Mouse (Mus musculus) retina, postnatal 1 day (tissue): ENCODE measurements around the gene Angptl7.
A peak's percentile ranks its signal among the peaks of the same experiment; 100 is the strongest.

ENCODE experiments used
- DNase-seq: peaks from one replicate; pipeline ENCODE4 v3.0.0-alpha.2; 2012

The Angptl7 gene

DNA sequence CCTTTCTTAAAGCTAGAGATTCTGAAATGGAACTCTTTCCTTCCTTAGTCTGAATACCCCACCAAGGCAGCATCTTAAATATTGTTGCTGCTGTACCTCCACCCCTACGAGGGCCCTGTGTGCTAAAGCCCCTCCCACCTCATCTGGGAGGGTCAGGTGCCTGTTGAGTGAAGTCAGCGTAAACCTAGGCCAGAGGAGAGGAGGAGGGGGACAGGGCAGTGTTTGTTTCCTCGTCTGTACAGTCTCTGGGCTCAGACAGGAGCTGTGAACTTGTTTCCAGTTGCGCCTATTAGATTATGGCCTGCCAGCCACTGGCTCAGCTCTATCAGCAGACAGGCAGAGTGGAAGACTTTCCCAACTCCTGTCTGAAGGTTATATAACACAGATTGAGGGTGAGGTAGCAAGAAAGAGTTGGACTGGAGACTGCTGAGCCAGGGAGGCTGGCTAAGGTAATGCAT is at the start of gene Angptl7:
Gene Angptl7 (minus strand): TSS at position 51 of the 458 bp plus-strand sequence.
- no peak for DNase-seq

DNA sequence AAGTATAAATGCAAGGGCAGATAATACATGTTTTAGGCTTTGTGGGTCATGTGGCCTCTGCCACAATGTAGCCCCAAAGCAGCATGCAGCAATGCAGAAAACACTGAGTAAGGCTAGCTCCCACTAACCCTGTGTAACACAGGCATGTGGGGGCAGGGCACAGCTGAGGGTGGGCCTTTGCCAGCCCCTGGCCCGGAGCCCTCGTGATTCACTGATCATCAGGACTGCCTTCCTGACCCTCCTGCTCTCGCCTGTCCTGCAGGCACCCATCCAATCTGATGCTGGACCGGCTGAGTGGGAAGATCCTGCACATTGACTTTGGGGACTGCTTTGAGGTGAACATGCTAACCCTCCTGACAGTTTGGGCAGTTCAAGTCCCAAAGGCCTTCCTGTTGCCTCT is 48.8 kb upstream of the Angptl7 start:
- no peak for DNase-seq

DNA sequence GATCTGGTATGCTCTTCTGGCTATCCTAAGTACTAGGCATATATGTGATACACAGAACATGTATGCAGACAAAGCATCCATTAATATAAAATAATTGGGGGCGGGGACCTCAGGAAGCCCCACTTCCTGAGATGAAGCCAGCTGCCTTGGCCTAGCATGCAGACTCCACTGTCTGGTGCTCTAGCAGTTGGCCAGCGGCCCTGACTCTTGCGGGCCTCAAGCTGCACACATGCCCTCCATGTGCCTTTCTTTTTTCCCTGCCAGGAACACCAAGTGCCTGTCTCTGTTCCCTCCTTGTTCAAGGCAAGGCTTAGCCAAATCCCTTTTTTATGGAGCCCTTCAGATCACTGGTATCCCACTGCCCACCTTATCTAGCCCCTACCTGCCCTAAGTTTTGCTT is 35.6 kb upstream of the Angptl7 start:
- no peak for DNase-seq

DNA sequence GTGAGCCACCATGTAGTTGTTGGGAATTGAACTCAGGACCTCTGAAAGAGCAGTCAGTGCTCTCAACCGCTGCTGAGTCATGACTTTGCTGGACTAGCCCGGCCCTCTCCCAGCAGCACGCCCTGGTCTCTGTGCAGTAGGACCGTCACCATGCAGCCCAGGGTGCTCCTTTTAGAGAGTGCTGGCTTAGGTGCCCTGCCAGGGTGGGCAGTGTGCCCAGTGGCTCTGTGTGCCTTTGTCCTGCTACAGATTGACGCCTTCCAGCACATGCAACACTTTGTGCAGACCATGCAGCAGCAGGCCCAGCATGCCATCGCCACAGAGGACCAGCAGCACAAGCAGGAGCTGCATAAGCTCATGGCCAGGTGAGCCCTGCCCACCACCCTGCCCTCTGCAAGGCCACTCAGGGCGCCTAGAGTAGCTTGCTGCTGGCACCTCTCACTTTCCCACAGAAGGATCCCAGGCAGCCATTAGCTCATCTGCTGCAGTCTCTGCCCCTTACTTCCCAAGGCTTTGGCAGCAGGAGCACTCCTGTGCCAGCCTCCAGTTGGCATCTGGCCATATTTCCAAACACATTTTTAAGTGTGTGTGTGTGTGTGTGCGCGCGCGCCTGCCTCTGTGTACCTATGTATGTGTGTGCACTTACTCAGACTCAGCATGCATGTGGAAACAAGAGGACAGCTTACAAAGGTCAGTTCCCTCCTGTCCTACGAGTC is 33.5 kb upstream of the Angptl7 start:
- DNase-seq: no peak

DNA sequence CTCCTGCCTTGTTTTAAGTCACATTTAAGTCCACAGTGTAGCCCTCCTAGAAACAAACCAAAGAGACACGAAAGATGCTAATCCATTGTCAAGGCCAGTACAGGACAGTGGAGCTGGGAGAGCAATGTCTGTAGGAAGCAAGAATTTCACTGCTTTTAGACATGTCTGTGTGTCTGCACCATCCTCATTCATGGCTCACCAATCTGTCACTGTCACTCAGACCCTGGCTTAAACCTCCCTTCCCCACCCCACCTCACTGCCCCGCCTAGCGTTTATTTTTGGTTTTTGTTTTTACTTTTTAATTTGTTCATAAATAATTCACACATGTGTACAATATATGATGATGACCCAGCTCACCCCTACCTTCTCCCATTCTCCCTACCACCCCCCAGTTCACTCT is 32.3 kb upstream of the Angptl7 start:
- DNase-seq: no peak

DNA sequence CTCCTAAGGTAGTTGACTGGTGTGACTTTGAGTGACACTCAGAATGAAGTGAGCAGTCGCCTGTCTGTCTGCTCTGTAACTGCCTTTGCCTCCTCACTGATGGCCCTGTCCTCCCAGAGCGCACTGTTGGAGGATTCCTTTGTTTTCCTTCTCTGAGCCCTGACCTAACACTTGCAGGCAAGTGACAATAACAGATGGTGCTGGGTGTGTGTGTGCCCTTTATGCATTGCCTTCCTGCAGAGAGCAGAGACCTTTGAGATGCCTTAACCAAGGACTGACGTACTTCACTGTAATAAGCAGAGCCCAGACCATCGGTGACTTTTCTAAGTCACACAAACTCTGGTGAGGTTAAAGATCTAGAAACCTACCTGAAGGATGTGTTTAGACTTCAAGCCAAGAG is 31.1 kb upstream of the Angptl7 start:
- DNase-seq: no peak

DNA sequence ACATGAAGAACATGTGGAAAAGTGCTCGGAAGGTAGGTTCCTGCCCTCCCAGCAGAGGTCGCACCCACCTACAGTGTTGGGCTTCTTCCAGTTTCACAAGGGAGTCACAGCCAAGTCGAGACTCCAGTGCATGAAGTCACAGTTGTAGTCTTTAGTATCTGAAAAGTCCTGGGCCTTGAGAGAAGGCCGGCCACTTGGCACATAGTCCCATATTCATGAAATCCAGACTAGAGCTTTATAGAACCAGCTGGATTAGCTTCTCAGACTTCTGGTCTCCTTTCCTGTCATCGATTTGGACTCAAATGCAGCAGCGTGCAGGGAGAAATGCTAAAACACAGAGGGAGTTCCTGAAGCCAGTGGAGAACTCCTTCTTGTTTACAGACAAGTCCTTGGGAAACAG is 30.5 kb upstream of the Angptl7 start:
- no peak for DNase-seq

DNA sequence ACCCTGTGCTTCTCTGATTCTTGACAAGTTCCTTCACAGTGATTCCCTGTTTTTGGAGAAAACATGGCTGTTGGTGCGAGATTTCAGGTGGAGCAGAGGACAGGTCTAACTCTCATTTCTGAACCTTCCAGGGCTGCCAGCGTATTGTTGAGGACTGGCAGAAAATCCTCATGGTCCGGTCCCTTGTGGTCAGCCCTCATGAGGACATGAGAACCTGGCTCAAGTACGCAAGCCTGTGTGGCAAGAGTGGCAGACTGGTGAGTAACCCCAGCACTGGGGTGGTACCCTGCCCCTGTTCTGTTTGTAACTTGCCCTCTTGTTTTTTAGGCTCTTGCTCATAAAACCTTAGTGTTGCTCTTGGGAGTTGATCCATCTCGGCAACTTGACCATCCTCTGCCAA is 30.1 kb upstream of the Angptl7 start:
- no peak for DNase-seq

DNA sequence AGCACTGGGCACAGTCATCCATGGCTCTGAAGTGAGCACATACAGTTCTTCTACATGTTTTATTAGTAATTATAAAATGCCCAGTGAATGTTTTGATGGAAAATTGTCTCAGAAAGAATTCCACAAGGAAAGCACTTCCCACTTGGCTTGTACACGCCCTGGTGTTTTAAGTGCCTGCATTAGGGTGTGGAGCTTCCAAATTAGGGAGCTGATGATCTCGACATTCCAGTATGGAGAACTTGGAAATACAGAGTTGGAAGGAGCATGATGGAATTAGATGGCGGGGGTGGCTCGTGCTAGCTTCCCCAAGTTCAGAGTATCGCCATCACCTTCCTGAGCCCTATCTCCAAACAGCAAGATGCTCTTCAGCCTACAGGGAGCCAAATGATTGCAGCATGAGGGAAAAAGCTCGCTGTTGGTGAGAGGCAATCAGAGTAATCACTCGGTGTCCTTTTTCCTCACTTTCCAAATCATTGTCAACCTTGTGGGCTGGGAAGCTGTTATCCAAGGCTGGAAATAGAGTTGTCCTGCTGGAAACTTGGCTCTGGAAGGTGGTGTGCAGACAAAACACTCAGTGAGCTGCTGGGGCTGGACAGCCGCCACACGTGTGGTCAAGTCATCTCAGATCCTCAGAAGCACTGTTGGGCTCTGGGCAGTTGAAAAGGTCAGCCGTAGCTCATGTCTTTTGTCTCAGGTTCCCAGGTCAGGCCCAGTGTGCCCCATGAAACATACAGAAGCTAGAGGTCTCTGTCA is 27.1 kb upstream of the Angptl7 start:
- DNase-seq: no peak

DNA sequence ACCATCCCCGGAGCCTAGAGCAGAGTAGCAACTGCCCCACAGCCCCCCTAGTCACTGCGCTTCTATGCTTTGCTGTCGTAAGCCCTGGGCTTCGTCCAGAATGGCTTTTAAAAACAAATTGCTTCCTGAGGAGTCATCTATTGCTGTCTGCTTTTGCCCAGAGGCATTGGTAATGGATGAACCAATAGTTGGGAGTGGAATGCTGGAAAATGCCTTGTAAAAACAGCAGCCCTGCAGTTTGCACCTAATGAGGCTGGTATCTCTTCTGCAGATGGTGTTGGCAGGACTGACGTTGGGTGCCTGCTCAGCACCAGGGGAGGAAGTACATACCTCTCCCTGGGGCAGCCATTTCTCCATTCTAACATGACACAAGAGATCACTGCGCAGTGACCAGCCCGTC is 23.3 kb upstream of the Angptl7 start:
- DNase-seq: peak; percentile 5

DNA sequence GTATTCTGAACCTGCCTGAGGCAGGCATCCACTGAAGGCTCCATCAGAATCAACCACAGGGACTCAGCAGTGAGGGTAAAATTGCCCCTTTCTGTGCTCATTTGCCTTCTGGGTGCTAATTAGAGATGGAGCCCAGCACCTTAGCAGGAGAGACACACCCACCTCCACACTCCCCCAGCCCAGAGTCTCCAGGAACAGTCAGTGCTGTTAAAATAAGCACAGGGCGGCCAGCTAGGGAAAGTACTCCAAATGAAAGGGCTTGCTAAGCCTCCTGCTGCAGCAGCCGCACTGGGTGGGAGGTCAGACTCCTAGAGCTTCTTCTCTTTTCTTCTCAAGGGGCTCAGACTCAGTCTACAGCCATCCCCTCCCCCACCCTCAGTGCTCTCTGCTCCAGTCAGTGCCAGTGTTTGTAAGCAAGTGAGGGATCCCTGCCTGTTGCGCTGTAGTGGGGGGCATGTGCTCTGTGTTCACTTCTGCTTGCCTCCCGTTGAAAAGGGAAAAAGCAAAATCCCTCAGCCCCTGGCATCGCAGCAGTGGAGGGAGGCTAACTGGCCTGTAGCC is 18.1 kb upstream of the Angptl7 start:
- DNase-seq: no peak

DNA sequence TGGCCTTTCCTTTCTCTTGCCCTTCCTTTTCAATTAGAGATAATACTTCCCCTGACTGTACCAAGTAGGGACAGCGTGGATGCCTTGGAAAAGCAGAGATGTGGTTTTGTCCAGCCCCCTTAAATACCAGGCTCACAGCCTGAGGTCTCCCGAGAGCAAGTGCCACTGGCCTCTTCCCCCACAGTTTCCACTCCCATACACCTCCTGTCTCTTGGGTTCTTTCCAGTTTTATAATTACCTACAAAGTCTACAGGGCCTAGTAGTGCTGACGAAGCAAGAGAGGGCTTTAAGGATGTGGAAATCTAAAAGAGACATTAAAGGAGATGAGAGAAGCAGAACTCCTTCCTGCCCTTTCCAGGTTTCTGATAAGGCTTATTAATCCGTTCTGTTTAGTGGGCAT is 17.5 kb upstream of the Angptl7 start:
- no peak for DNase-seq

DNA sequence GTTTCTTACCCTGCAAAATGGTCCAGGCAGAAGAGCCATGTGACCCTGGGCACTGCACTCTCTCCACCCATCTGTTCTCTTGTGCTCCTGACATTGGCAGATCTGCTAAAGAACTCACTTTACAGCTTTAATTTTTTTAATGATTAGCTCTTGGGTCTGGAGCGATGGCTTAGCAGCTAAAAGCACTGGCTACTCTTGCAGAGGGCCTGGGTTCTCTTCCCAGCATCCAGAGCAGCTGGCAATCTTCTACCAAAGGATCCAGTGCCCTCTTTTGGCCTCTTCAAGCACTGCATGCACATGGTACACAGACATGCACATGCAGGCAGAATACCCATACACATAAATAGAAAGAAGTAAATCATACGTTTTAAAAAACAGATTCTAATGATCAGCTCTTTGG is 15.1 kb upstream of the Angptl7 start:
- DNase-seq: no peak

DNA sequence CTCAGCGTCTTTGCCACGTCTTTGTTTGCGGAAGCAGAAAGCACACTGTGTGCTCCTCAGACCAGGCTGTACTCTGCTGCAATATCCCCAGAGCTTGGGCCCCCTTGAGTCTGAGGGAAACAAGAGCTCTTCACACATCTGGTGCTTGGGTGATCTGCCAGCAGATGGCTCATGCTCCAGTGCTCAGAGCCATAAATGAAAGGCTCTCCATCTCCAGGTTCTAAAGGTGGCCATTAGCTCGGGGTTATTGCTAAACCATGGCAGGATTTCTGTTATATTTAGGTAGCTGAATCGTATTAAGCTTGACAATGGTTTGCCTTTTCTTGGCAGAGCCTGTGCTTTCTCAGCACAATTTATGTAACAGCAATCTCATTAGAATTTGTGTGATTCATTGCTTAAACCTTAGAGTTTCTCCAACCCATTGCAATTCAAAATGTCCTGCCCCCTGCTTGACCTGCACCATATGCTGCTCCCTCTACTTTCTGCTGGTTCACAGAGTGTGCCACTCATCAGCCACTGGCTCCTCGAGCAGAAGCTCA is 12.8 kb upstream of the Angptl7 start:
- DNase-seq: no peak

DNA sequence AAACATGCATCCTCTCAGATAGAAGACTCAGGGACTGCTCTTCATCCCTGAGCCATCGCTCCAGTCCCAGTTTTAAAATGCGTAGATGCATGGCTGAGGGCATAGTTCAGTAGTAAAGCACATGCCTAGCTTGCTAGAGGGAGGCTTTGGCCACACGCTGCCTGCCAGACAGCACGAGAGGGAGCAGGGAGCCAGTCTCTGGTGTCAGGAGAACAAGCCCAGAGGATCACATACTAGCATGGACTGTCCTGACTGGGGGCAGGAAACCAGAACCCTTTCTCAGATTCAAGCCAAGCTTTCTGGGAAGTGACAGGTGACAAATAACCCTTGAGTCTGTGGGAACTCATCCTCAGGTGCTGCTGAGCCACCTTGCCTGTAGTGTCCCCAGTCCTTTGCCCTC is 11.1 kb upstream of the Angptl7 start:
- no peak for DNase-seq

DNA sequence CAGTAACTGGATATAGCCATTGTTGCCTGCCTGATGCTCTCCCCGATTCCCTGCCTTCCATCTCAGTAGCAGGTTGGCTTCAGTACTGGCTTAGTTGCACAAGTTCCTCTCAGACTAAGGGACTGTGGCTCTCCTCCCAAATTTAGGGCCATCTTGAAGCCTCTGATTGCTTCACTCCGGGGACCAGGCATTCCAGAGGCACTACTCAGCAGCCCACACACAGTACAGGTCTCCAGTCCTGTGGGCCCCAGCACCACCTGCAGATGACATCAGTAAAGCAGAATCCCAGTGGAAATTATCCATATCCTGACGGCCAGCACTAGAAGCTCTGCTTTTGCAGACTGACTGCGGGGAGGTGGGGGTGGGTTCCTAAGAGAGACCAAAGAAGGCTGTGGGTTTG is 10.4 kb upstream of the Angptl7 start:
- no peak for DNase-seq

DNA sequence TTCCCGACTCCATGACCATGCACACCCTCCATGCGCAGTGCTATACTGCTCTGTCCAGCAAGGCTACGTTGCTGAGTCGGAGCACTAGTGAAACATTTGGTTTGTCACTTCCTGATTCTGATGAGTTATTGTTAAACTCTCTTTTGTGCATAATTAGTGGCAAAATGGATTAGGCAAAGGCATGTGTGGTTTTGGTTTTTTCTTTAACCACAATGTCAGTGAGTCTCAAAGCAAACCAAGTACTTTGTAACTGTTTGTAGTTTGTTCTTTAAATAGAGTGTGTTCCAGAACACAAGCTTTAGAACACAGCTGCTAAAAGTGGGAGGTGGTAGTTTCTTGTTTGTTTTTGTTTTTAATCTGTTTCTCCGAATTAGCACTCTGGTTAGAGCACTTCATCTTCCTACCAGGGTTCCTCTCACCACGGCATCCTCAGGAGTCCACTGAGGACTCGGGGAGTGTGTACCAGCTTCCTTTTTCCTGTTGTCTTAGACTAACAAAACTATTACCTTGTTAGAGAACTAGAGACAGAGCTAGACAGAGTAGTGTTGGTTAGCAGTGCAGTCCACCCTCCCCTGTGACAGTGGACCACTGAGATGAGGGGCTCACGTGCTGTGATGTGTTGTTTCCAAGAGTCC is 9.3 kb upstream of the Angptl7 start:
- no peak for DNase-seq

DNA sequence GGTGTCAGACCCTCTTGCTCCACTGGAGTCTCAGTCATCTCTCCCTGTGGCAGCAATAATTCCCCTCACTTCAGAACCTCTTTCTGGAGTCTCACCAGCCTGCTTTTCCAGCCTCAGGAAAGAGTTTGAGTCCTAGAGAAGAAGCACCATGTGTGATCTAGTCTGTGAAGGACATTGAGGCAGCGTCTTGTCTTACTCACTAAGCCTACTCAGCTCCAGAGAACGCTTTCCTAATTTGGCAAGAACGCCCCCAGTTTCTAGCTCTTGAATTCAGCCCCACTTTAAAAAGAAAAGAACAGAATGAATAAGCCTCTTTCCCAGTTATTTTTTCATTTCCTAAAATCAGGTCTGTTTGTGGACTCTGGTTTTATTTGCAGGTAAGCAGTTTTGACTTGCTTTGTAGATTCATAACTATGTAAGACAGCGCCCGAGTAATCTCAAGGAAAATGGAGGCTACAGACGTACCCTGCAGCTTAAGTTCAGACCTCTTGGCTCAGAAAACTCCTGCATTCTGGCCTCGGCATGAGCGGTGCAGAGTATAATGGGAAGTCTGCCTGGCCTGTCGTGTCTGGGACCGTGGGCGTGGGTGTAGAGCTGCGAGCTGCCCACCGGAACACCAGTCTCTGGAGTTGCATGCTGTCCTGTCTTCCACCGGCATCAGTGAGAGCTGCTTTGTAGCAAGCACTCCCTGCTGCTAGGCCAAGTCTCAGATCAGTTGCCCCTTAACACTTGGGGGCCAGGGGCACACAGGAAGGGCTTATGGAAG is 8.0 kb upstream of the Angptl7 start:
- no peak for DNase-seq

DNA sequence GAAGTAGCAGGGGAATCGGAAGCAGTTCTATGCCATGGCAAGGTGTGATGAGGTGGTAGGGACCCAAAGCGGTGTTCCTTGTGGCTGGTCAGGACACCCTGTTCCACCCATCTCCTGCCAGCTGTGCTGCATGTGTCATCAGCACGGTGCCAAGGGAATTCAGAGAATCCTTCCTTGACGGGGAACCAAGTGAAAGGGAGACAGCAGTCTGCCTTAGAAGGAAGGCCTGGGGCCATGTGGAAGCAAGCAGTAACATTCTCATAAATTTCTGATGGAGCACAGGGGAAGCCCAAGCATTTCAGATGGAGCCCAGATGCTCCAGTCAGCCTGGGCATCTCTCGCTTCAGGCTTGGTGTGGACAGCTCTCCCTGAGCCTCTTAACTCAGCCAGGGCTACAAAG is 7.3 kb upstream of the Angptl7 start:
- peak; percentile 6 for DNase-seq

DNA sequence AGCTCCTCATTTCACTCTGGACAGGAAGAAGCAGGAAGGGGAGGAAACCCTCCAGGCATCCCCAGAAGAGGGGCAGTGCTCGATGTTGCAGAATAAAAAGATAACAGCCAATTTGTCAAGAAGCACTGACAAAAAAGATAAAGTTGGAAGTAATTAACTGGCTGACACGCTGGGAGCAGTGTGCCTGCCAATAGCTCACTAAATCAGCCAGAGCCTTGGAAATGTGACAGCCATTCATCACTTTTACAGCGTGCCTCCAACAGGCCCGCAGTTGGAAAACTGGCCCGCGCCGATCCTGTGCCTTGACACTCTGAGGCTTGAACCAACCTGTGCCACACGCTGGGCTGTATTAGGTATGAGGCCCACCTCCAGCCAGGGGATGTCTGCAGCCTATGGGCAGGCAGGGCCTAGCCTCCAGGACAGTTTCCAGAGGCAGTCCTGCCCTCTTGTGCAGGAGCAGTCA is 4.3 kb upstream of the Angptl7 start:
- no peak for DNase-seq

DNA sequence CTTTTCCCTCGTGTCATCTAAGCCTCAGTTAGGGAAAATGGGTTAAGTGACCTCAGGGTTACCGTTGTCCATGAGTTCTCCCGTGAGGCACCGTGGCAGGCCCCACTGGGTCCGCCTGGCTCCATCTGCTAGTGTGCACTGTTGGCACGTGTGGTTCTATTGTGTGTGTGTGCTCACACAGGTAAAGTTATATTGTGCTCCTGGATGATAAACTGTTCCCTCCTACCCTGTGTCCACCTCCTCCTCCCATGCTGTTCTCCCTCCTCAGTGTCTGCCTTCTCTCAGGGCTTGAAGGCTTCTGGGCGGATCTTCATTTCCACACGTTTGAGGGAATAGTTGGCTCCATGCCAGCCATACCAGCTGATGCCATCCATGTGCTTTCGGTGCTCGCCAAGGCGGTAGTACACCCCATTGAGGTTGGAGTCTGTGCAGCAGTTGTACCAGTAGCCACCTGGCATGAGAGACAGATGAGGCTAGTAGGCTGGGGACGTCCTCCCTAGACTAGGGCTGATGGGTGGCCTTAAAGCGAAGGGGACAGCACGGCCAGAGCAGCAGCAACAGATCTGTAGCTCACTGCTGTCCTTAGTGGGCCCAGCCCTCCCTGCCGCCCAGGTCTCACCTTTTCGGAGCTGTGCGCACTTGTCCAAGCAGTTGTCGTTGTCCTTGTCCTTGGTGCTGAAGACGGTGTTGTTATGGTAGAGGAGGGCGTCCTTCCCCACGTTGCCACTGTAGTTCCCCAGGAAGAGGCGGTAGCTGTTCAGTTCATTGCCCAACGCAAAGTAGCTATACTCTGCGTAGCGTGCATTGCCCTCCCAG is 4.2 kb downstream of the Angptl7 start:
- DNase-seq: peak; percentile 60

DNA sequence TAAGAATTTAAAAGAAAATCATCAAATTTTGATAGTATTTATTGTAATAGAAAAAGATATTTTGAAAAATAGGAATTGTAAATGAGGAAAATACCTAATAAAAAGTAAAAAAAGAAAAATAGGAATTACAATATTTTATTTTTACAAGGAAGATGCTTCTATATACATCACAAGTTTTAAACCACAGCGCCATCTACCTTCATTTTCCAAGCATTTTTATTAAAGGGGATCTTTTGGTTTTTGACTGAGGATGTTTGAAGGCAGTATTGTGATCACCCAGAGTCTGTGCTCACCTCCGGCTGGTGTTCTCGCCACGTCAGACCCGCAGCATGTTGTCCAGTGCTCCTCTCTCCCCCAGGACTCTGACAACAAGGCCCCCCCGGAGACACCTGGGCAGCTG is 5.1 kb downstream of the Angptl7 start:
- no peak for DNase-seq
